Mouse (Mus musculus) intestine, embryonic 15.5 days (tissue): ENCODE measurements around the gene Rnf180. TPM values are rescaled to one million over a fixed set of nuclear protein-coding genes. Genes with fewer than 3 reads are reported as not detected.

Experiments
- ATAC-seq: fragments of 200-750 bp; cut with Nextera tagmentation; 2 replicates; pipeline ENCODE4 v1.8.0; 2017; ENCODE audit warnings: moderate TSS enrichment, moderate library complexity
- H3K27ac ChIP-seq: fragments of 300-500 bp; sonication (generic); 2 replicates; pipeline ENCODE4 v1.5.1; 2015; ENCODE audit warnings: mild to moderate bottlenecking, inconsistent platforms
- H3K27me3 ChIP-seq: fragments of 300-500 bp; sonication (generic); replicated peaks from 2 replicates; pipeline ENCODE4 v1.6.1; 2015; ENCODE audit warnings: inconsistent platforms
- H3K36me3 ChIP-seq: fragments of 300-500 bp; sonication (generic); 2 replicates; pipeline ENCODE4 v1.6.1; 2015; ENCODE audit warnings: inconsistent platforms
- H3K4me1 ChIP-seq: fragments of 300-500 bp; sonication (generic); replicated peaks from 2 replicates; pipeline ENCODE4 v1.6.1; 2015; ENCODE audit warnings: inconsistent platforms
- H3K4me2 ChIP-seq: fragments of 300-500 bp; sonication (generic); replicated peaks from 2 replicates; pipeline ENCODE4 v1.6.1; 2015; ENCODE audit warnings: mild to moderate bottlenecking, inconsistent platforms
- H3K4me3 ChIP-seq: fragments of 300-500 bp; sonication (generic); replicated peaks from 2 replicates; pipeline ENCODE4 v1.5.1; 2015; ENCODE audit warnings: inconsistent platforms
- H3K9ac ChIP-seq: fragments of 300-500 bp; sonication (generic); 2 replicates; pipeline ENCODE4 v1.6.1; 2015; ENCODE audit warnings: inconsistent platforms
- H3K9me3 ChIP-seq: fragments of 300-500 bp; sonication (generic); 2 replicates; pipeline ENCODE4 v1.6.1; 2016; ENCODE audit warnings: inconsistent platforms
- WGBS: fragments of 180-500 bp; shearing (Covaris S2); methylation state at CpG from one replicate; pipeline ENCODE4 v1.1.7; 2015; 5-methylcytosine and 5-hydroxymethylcytosine counted together
- polyA plus RNA-seq: library from polyadenylated mRNA; unstranded; fragments of >200 nt; fragmentation: Nextera tagmentation; extraction: Ambion mirVana; gene quantifications from 2 replicates; pipeline ENCODE4 v1.2.1, GENCODE M21; 2015

The Rnf180 gene
- polyA plus RNA-seq, 1 experiment from 2014 or later = 3.0 TPM

- 64% methylated on average over 4 of the region's 4 CpGs for WGBS
- Histone ChIP-seq H3K9ac (no peak overlapping the region), H3K27ac (no peak overlapping the region), H3K4me1 (no peaks in the 10 kb centered on the region), H3K36me3 (no peaks in the 10 kb centered on the region), H3K4me3 (no peak overlapping the region), H3K4me2 (no peak overlapping the region), H3K9me3 (no peaks in the 10 kb centered on the region), H3K27me3 (no peaks in the 10 kb centered on the region)
- ATAC-seq = no peak
These were observed 140.7 kb downstream of the Rnf180 start for GRCm38 (mm10) chr13:105153955-105154354.

DNA sequence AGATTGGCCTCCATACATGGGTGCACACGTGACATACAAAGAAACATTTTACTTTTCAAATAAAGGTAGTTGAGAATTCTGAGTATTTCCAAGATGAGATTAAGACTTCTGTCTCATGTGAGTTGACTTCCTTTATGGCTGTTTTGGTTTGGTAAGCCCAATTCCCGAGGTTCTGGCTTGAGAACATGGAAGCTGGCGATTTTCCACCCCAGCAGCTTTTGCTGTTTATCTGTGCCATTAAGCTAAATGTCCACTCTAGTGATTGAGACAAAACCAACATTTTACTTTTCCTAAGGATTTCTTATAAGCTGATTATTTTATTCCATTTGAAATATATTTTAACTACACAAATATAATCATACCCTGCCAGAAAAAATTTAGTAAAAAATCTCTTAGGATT, 144.6 kb downstream of the Rnf180 start:
- WGBS = 82% methylated on average over 3 of the region's 3 CpGs
- ATAC-seq = no peak

DNA sequence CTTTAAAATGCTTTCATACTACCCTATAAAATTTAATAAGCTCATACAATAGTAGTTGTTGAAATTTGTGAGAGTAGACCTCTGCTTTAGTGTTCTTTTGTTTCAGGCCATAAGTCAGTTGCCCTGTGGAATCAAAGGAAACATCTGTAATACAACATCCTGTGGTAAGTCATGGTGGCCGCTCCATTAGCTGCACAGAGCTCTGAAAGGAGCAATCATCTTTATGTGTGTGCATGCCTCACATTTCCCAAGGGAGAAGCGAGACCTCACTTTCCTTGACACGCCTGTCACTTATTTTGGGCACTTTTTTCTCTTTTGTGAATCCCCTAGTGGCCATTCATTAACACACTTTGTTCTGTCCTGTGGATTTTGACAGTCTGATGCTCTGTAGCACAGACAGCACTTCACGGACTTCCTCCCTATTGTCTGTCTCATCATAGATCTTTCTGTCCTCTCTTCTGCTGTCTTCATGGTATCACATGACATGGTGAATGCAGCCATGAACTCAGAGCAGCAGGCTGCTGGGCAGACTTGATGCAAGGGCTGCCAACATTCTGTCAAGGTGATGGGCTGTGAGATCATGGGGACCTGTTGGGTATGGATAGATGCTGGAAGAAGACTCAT, 146.7 kb downstream of the Rnf180 start:
- Histone ChIP-seq H3K27me3 (no peaks in the 10 kb centered on the region), H3K4me3 (no peak overlapping the region), H3K9me3 (no peaks in the 10 kb centered on the region), H3K36me3 (no peaks in the 10 kb centered on the region), H3K4me1 (no peaks in the 10 kb centered on the region), H3K4me2 (no peak overlapping the region), H3K9ac (no peak overlapping the region), H3K27ac (no peak overlapping the region)
- no peak for ATAC-seq
- WGBS = 73% methylated on average over 4 of the region's 4 CpGs

More for the DNA sequence above, 144.6 kb downstream of the Rnf180 start:
- no peak overlapping the region for H3K4me3 ChIP-seq
- H3K4me1 ChIP-seq = no peaks in the 10 kb centered on the region
- H3K27me3 ChIP-seq = no peaks in the 10 kb centered on the region
- H3K27ac ChIP-seq = no peak overlapping the region
- no peaks in the 10 kb centered on the region for H3K36me3 ChIP-seq
- no peaks in the 10 kb centered on the region for H3K9me3 ChIP-seq
- no peak overlapping the region for H3K9ac ChIP-seq
- no peak overlapping the region for H3K4me2 ChIP-seq

GRCm38 (mm10) chr13:105146827-105147226, 147.8 kb downstream of the Rnf180 start:
- Histone ChIP-seq H3K9ac (no peak overlapping the region), H3K4me3 (no peak overlapping the region), H3K27ac (no peak overlapping the region), H3K9me3 (no peaks in the 10 kb centered on the region), H3K4me2 (no peak overlapping the region), H3K4me1 (no peaks in the 10 kb centered on the region), H3K36me3 (no peaks in the 10 kb centered on the region), H3K27me3 (no peaks in the 10 kb centered on the region)
- WGBS = 20% methylated on average over 1 of the region's 1 CpGs
- no peak for ATAC-seq

DNA sequence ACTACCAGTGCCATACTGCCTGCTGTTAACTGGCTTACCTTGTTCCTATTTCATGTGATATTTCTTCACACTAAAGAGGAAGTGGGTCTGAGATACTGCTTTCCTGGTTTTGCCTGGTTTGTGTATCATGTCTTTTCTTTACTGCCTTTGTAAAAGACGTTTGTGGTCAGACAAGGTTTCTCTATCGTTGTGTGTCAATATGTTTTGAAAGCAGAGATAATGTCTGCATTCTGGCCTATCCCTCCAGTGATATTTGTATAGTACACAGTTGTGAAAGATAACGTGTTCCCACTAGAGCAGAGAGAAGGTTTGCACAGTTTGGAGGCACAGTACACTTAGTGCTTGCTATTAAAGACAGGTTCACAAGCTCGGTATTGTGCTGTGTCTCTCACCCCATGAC, 154.7 kb downstream of the Rnf180 start:
- Histone ChIP-seq H3K9me3 (no peaks in the 10 kb centered on the region), H3K9ac (no peak overlapping the region), H3K36me3 (no peaks in the 10 kb centered on the region), H3K4me3 (no peak overlapping the region), H3K27me3 (no peaks in the 10 kb centered on the region), H3K4me1 (no peaks in the 10 kb centered on the region), H3K4me2 (no peak overlapping the region), H3K27ac (no peak overlapping the region)
- WGBS = 52% methylated on average over 4 of the region's 4 CpGs
- peak; percentile 77 for ATAC-seq

- H3K27ac ChIP-seq = no peak overlapping the region
- ATAC-seq = peak; percentile 58; the same call in 1 of the 2 replicates
- 48% methylated on average over 5 of the region's 5 CpGs for WGBS
- no peaks in the 10 kb centered on the region for H3K4me1 ChIP-seq
- no peaks in the 10 kb centered on the region for H3K27me3 ChIP-seq
- H3K4me2 ChIP-seq = no peak overlapping the region
- H3K36me3 ChIP-seq = no peaks in the 10 kb centered on the region
- H3K4me3 ChIP-seq = no peak overlapping the region
- H3K9ac ChIP-seq = no peak overlapping the region
- H3K9me3 ChIP-seq = no peaks in the 10 kb centered on the region
These were observed 160.2 kb downstream of the Rnf180 start for GRCm38 (mm10) chr13:105134397-105134796.

DNA sequence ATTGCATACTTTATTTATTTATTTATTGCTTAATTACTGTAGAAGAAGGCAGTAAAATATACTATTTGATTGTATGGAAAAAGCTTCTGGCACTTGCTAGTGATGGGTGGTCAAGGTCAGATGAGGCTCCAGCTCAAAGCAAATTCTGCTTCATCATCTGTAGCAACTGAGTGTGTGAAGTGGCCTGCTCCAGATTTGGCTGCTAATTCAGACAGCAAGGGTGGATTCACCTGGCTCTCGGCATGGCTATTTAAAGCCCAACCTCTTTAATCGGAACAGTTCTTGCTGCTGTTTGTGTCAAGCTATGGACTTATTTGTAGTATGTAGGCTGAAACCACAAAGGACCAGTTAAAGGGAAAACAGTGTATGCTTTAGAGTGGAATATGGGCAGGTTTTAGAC, 161.8 kb downstream of the Rnf180 start:
- H3K4me3 ChIP-seq = no peak overlapping the region
- 85% methylated on average over 2 of the region's 2 CpGs for WGBS
- H3K9ac ChIP-seq = no peak overlapping the region
- ATAC-seq = no peak
- H3K27me3 ChIP-seq = no peaks in the 10 kb centered on the region
- no peaks in the 10 kb centered on the region for H3K4me1 ChIP-seq
- H3K27ac ChIP-seq = no peak overlapping the region
- no peaks in the 10 kb centered on the region for H3K9me3 ChIP-seq
- H3K4me2 ChIP-seq = no peak overlapping the region
- no peaks in the 10 kb centered on the region for H3K36me3 ChIP-seq

- H3K9me3 ChIP-seq = no peaks in the 10 kb centered on the region
- no peaks in the 10 kb centered on the region for H3K36me3 ChIP-seq
- H3K4me1 ChIP-seq = no peaks in the 10 kb centered on the region
- H3K4me3 ChIP-seq = no peak overlapping the region
- ATAC-seq = peak; percentile 70; the same call in 1 of the 2 replicates
- no peaks in the 10 kb centered on the region for H3K27me3 ChIP-seq
- H3K27ac ChIP-seq = no peak overlapping the region
- WGBS = 66% methylated on average over 6 of the region's 6 CpGs
- no peak overlapping the region for H3K9ac ChIP-seq
- H3K4me2 ChIP-seq = no peak overlapping the region
These were observed 162.2 kb downstream of the Rnf180 start for GRCm38 (mm10) chr13:105132370-105132769.

- Histone ChIP-seq H3K27me3 (no peaks in the 10 kb centered on the region), H3K36me3 (no peaks in the 10 kb centered on the region), H3K4me2 (no peak overlapping the region), H3K9me3 (no peaks in the 10 kb centered on the region), H3K4me3 (no peak overlapping the region), H3K4me1 (no peaks in the 10 kb centered on the region), H3K27ac (no peak overlapping the region), H3K9ac (no peak overlapping the region)
- ATAC-seq = no peak
- WGBS = 80% methylated on average over 6 of the region's 6 CpGs
These were observed 164.5 kb downstream of the Rnf180 start for GRCm38 (mm10) chr13:105130080-105130479.

DNA sequence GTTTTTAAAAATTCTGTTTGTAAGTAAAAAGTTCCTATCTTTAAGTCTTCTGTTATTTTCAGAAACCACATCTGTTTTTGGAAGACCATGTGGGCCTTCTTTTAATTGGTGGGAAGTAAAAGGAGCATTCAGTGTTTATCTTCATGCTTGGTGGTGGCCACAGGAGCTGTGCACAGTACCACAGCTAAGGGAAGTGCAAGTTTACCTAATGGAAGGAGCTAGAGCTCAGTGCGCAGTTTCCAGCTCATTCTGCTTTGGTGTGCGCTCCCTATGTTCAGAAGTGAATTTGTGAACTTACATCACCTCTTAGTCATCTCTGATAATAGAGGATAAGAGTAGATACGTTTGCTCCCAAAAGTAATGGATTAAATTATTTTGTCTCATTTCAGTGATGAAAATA, 172.5 kb downstream of the Rnf180 start:
- Histone ChIP-seq H3K27ac (no peak overlapping the region), H3K4me2 (no peak overlapping the region), H3K4me3 (no peak overlapping the region), H3K9me3 (no peaks in the 10 kb centered on the region), H3K4me1 (no peaks in the 10 kb centered on the region), H3K9ac (no peak overlapping the region), H3K36me3 (no peaks in the 10 kb centered on the region), H3K27me3 (no peaks in the 10 kb centered on the region)
- WGBS = 70% methylated on average over 3 of the region's 3 CpGs
- peak; percentile 88 for ATAC-seq

DNA sequence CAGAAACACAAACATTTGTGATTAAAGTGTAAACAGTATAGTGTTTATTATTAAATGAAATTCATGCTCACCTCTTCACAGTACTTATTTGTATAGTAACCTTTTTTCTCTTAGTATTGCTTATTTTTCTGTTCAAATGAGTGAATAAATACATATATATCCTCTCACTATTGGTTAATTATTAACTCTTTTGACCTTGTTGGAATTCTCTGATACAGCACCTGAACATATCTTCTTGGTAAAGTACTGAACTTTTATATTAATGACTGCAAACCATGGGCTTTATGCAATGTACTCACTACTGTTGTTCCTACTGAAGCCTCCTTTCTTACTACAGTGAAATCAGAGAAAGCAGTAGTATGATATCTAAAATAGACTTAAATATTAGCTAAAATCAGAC, 173.0 kb downstream of the Rnf180 start:
- Histone ChIP-seq H3K27ac (no peak overlapping the region), H3K4me2 (no peak overlapping the region), H3K4me1 (no peaks in the 10 kb centered on the region), H3K9ac (no peak overlapping the region), H3K27me3 (no peaks in the 10 kb centered on the region), H3K4me3 (no peak overlapping the region), H3K36me3 (no peaks in the 10 kb centered on the region), H3K9me3 (no peaks in the 10 kb centered on the region)
- ATAC-seq = peak; percentile 83

- ATAC-seq = no peak
- no peak overlapping the region for H3K9ac ChIP-seq
- no peaks in the 10 kb centered on the region for H3K27me3 ChIP-seq
- no peaks in the 10 kb centered on the region for H3K36me3 ChIP-seq
- H3K9me3 ChIP-seq = no peaks in the 10 kb centered on the region
- H3K4me2 ChIP-seq = no peak overlapping the region
- no peaks in the 10 kb centered on the region for H3K4me1 ChIP-seq
- H3K27ac ChIP-seq = no peak overlapping the region
- no peak overlapping the region for H3K4me3 ChIP-seq
- 91% methylated on average over 6 of the region's 6 CpGs for WGBS
These were observed 183.0 kb downstream of the Rnf180 start for GRCm38 (mm10) chr13:105111599-105111998.

DNA sequence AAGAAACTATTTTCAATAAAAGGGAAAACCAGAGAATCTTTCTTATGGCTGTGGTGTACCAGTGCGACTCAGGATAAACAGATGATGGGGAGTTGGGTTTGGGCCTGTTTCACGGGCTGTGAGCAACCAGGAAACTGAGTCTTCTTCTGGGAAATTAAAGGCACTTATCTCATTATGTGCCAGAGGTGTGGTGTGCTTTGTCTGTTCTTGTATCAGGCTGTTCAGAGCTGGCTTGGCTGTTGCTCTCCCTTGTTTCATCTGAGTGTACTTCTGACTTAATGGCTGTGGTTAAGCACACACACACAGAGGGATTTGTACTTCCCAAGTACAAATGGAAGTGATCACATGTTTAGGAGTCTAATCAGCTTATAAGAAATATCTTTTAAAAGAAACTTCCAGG, 190.2 kb downstream of the Rnf180 start:
- no peak overlapping the region for H3K9ac ChIP-seq
- no peak for ATAC-seq
- H3K9me3 ChIP-seq = no peaks in the 10 kb centered on the region
- no peak overlapping the region for H3K4me3 ChIP-seq
- 76% methylated on average over 2 of the region's 2 CpGs for WGBS
- no peaks in the 10 kb centered on the region for H3K36me3 ChIP-seq
- H3K4me2 ChIP-seq = no peak overlapping the region
- H3K27ac ChIP-seq = no peak overlapping the region
- H3K4me1 ChIP-seq = no peaks in the 10 kb centered on the region
- H3K27me3 ChIP-seq = no peaks in the 10 kb centered on the region
